Mouse (Mus musculus): ENCODE measurements around the gene Rap2a. TPM values are rescaled to one million over a fixed set of nuclear protein-coding genes. Genes with fewer than 3 reads are reported as not detected.

The Rap2a gene
- polyA plus RNA-seq, 1 experiment from 2014 or later = 11.1 TPM

DNA sequence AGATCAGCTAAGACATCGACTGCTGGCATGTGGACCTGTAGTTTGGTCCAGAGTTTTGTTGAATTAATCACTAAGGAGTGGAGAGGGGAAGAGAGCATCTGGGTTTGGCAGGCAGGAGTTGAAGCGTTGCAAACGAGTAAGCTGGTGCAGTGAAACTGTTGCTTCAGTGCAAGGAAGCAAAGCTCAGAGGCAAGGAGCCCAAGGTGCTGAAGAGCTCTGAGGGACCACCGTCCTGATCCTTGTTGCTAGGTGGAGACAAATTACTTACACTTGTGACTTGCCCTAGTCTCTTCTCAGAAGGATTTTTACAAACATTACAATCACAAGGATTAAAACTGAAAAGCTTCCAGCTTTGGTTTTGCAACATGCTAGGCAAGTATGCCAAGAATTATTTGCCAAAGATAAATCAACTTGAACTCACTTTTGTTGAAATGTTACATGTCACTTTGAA, 36.6 kb downstream of the Rap2a start:
- Histone ChIP-seq H3K4me1 (replicated peaks) (no peaks in the 10 kb centered on the region), H3K27ac (no peak overlapping the region)
- no peak for ATAC-seq (replicated peaks; ENCODE audit: insufficient number of reproducible peaks, insufficient read depth, low FRiP score, low read depth)

GRCm38 (mm10) chr14:120515376-120515775, 37.1 kb downstream of the Rap2a start:
- H3K4me1 ChIP-seq (replicated peaks) = no peaks in the 10 kb centered on the region
- H3K4me2 ChIP-seq = no peak overlapping the region
- no peak overlapping the region for H3K9ac ChIP-seq
- no peaks in the 10 kb centered on the region for H3K36me3 ChIP-seq
- WGBS = 81% methylated on average over 1 of the region's 1 CpGs
- ATAC-seq (replicated peaks; ENCODE audit: insufficient number of reproducible peaks, insufficient read depth, low FRiP score, low read depth) = no peak
- no peaks in the 10 kb centered on the region for H3K9me3 ChIP-seq (replicated peaks)
- H3K27ac ChIP-seq = no peak overlapping the region
- H3K4me3 ChIP-seq = no peak overlapping the region
- no peaks in the 10 kb centered on the region for H3K27me3 ChIP-seq

More for the DNA sequence above, 36.6 kb downstream of the Rap2a start:
- WGBS = 52% methylated on average over 4 of the region's 4 CpGs
- H3K9ac ChIP-seq = no peak overlapping the region
- H3K36me3 ChIP-seq = no peaks in the 10 kb centered on the region
- H3K4me3 ChIP-seq = no peak overlapping the region
- no peak overlapping the region for H3K4me2 ChIP-seq
- no peaks in the 10 kb centered on the region for H3K9me3 ChIP-seq (replicated peaks)
- no peaks in the 10 kb centered on the region for H3K27me3 ChIP-seq

DNA sequence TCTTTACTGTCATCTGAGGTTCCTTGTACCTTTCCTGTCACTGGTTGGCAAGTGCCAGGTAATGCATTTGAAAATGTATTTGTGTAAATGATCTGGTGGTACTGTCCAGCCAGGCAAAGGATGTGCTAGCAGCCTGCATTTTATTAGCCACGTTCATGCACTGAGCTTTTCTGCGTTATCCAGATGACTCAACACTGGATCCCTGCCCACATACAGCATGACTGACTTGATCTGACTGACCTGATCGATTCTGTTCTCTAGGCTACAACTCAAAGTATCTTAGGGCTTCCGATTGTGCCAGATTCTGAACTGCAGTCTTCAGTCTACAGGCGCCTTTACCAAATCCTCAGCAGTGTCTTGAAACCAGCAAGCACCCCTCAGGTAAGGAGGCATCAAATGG, 40.5 kb downstream of the Rap2a start:
- Histone ChIP-seq H3K9ac (no peak overlapping the region), H3K9me3 (replicated peaks) (no peaks in the 10 kb centered on the region)
- no peak for ATAC-seq (replicated peaks; ENCODE audit: insufficient number of reproducible peaks, insufficient read depth, low FRiP score, low read depth)

DNA sequence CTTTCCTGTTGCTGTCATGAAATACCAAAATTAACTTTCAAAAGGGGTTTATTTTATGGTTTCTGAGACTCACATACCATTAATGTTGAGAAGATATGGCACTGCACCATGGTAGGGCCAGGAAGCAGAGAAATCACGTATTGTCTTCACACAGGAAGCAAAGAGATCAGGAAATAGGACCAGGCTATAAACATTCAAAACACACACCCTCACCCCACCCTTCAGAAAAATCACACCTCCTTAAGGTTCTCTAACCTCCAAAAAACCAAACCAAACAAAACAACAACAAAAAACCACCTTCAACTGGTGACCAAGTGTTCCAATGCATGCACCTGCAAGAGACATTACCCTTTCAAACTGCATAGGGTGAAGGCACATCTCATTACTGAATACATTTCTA, 41.7 kb downstream of the Rap2a start:
- Histone ChIP-seq H3K27me3 (no peaks in the 10 kb centered on the region), H3K9me3 (replicated peaks) (no peaks in the 10 kb centered on the region), H3K9ac (no peak overlapping the region), H3K4me1 (replicated peaks) (no peaks in the 10 kb centered on the region), H3K27ac (no peak overlapping the region), H3K4me2 (no peak overlapping the region), H3K4me3 (no peak overlapping the region), H3K36me3 (no peaks in the 10 kb centered on the region)
- ATAC-seq (replicated peaks; ENCODE audit: insufficient number of reproducible peaks, insufficient read depth, low FRiP score, low read depth) = no peak
- 67% methylated on average over 1 of the region's 1 CpGs for WGBS

More for the DNA sequence above, 40.5 kb downstream of the Rap2a start:
- no peak overlapping the region for H3K4me2 ChIP-seq
- H3K36me3 ChIP-seq = no peaks in the 10 kb centered on the region
- no peaks in the 10 kb centered on the region for H3K4me1 ChIP-seq (replicated peaks)
- no peaks in the 10 kb centered on the region for H3K27me3 ChIP-seq
- H3K4me3 ChIP-seq = no peak overlapping the region
- WGBS = 82% methylated on average over 5 of the region's 5 CpGs
- H3K27ac ChIP-seq = no peak overlapping the region

GRCm38 (mm10) chr14:120520843-120521242, 42.6 kb downstream of the Rap2a start:
- no peak for ATAC-seq (replicated peaks; ENCODE audit: insufficient number of reproducible peaks, insufficient read depth, low FRiP score, low read depth)

DNA sequence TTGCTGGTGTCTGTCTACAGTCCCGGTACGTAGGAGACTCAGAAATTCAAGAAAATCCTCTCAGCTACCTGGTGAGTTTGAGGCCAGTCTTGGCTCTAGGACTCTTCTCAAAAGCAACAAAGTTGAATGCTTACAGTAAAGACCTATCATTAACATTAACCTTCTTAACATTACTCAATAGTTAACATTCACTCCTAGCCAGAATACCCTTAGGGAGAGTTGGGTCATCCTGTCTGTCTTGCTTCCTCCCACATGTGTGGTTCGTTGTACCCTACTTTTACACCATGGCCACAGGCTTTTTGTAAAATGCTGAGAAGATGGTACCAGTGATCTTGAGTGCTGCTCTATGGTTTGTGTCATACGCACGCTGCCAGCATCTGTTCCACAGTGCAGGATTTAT, 45.1 kb downstream of the Rap2a start:
- 91% methylated on average over 5 of the region's 5 CpGs for WGBS
- Histone ChIP-seq H3K27me3 (no peaks in the 10 kb centered on the region), H3K4me2 (no peak overlapping the region), H3K36me3 (no peaks in the 10 kb centered on the region), H3K4me3 (no peak overlapping the region), H3K27ac (no peak overlapping the region), H3K9ac (no peak overlapping the region), H3K4me1 (replicated peaks) (no peaks in the 10 kb centered on the region), H3K9me3 (replicated peaks) (no peaks in the 10 kb centered on the region)
- ATAC-seq (replicated peaks; ENCODE audit: insufficient number of reproducible peaks, insufficient read depth, low FRiP score, low read depth) = no peak

More at GRCm38 (mm10) chr14:120520843-120521242, 42.6 kb downstream of the Rap2a start:
- Histone ChIP-seq H3K27ac (no peak overlapping the region), H3K9me3 (replicated peaks) (no peaks in the 10 kb centered on the region), H3K4me3 (no peak overlapping the region), H3K4me2 (no peak overlapping the region), H3K36me3 (no peaks in the 10 kb centered on the region), H3K4me1 (replicated peaks) (no peaks in the 10 kb centered on the region), H3K27me3 (no peaks in the 10 kb centered on the region), H3K9ac (no peak overlapping the region)
- 42% methylated on average over 3 of the region's 3 CpGs for WGBS

- WGBS = 64% methylated on average over 2 of the region's 2 CpGs
- no peaks in the 10 kb centered on the region for H3K27me3 ChIP-seq
- no peak overlapping the region for H3K4me2 ChIP-seq
- no peaks in the 10 kb centered on the region for H3K4me1 ChIP-seq (replicated peaks)
- H3K36me3 ChIP-seq = no peaks in the 10 kb centered on the region
- H3K9ac ChIP-seq = no peak overlapping the region
- H3K27ac ChIP-seq = no peak overlapping the region
- H3K9me3 ChIP-seq (replicated peaks) = no peaks in the 10 kb centered on the region
- H3K4me3 ChIP-seq = no peak overlapping the region
- ATAC-seq (replicated peaks; ENCODE audit: insufficient number of reproducible peaks, insufficient read depth, low FRiP score, low read depth) = no peak
Measured at GRCm38 (mm10) chr14:120525644-120526043, 47.4 kb downstream of the Rap2a start.

DNA sequence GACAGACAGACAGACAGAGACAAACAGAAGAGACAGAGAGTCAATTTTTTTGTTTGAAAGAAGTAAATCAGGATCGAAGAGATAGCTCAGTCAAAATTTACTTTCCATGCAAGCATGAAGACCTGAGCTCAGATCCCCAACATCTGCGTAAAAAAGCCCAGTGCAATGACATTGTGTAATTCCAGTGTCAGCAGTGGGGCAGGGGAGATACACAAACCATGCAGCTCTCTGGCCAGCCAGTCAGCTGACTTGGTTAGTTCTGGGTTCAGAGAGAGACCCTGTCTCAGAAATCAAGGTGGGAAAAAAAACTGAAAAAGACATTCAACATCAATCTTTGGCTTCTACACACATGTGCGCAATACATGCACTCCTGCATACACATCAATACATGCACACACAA, 55.1 kb downstream of the Rap2a start:
- no peak for ATAC-seq (replicated peaks; ENCODE audit: insufficient number of reproducible peaks, insufficient read depth, low FRiP score, low read depth)
- Histone ChIP-seq H3K4me1 (replicated peaks) (peaks cover 16% of the 10 kb centered on the region), H3K9ac (no peak overlapping the region), H3K9me3 (replicated peaks) (no peaks in the 10 kb centered on the region), H3K4me3 (no peak overlapping the region), H3K27ac (no peak overlapping the region), H3K4me2 (no peak overlapping the region), H3K27me3 (no peaks in the 10 kb centered on the region), H3K36me3 (no peaks in the 10 kb centered on the region)
- 95% methylated on average over 3 of the region's 3 CpGs for WGBS

DNA sequence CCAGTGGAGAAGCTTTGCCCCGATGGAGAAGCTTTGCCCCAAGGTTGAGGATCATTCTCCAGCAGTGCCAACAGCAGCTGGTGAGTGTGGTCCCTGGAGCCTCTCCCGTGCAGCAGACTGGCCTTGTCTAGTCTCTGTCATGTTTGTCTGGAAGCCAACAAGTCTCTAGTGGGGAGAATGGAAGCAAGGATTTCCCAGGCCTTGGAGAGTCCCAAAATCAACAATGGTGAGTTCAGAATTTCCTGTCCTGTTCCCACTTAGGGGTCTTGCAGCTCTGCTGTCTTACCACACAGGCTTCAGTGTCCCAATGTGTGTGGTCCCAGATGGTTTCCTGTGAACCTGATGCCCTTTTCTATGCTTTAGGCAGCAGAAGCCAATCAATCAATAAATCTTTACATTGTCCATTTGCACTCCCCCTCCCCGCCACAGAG, 56.6 kb downstream of the Rap2a start:
- no peaks in the 10 kb centered on the region for H3K27me3 ChIP-seq
- H3K4me3 ChIP-seq = no peak overlapping the region
- no peak overlapping the region for H3K27ac ChIP-seq
- H3K4me2 ChIP-seq = no peak overlapping the region
- no peaks in the 10 kb centered on the region for H3K36me3 ChIP-seq
- H3K4me1 ChIP-seq (replicated peaks) = peaks cover 19% of the 10 kb centered on the region
- 48% methylated on average over 3 of the region's 3 CpGs for WGBS
- H3K9ac ChIP-seq = no peak overlapping the region
- no peaks in the 10 kb centered on the region for H3K9me3 ChIP-seq (replicated peaks)
- no peak for ATAC-seq (replicated peaks; ENCODE audit: insufficient number of reproducible peaks, insufficient read depth, low FRiP score, low read depth)

GRCm38 (mm10) chr14:120535446-120535845, 57.2 kb downstream of the Rap2a start:
- 62% methylated on average over 4 of the region's 4 CpGs for WGBS
- H3K4me1 ChIP-seq (replicated peaks) = peaks cover 19% of the 10 kb centered on the region
- no peaks in the 10 kb centered on the region for H3K27me3 ChIP-seq
- H3K9me3 ChIP-seq (replicated peaks) = no peaks in the 10 kb centered on the region
- no peaks in the 10 kb centered on the region for H3K36me3 ChIP-seq
- no peak; the same call in 1 of the 2 replicates for ATAC-seq (replicated peaks; ENCODE audit: insufficient number of reproducible peaks, insufficient read depth, low FRiP score, low read depth)
- no peak overlapping the region for H3K9ac ChIP-seq
- H3K27ac ChIP-seq = no peak overlapping the region
- H3K4me3 ChIP-seq = no peak overlapping the region
- H3K4me2 ChIP-seq = no peak overlapping the region

- WGBS = 67% methylated on average over 3 of the region's 3 CpGs
- no peaks in the 10 kb centered on the region for H3K27me3 ChIP-seq
- peaks cover 19% of the 10 kb centered on the region for H3K4me1 ChIP-seq (replicated peaks)
- ATAC-seq (replicated peaks; ENCODE audit: insufficient number of reproducible peaks, insufficient read depth, low FRiP score, low read depth) = no peak
- H3K36me3 ChIP-seq = no peaks in the 10 kb centered on the region
- H3K4me3 ChIP-seq = no peak overlapping the region
- H3K27ac ChIP-seq = no peak overlapping the region
- no peak overlapping the region for H3K9ac ChIP-seq
- H3K9me3 ChIP-seq (replicated peaks) = no peaks in the 10 kb centered on the region
- H3K4me2 ChIP-seq = no peak overlapping the region
Measured at GRCm38 (mm10) chr14:120535924-120536323, 57.7 kb downstream of the Rap2a start.

- no peaks in the 10 kb centered on the region for H3K9me3 ChIP-seq (replicated peaks)
- 80% methylated on average over 2 of the region's 2 CpGs for WGBS
- H3K9ac ChIP-seq = no peak overlapping the region
- no peak overlapping the region for H3K4me2 ChIP-seq
- ATAC-seq (replicated peaks; ENCODE audit: insufficient number of reproducible peaks, insufficient read depth, low FRiP score, low read depth) = no peak
- H3K4me1 ChIP-seq (replicated peaks) = peaks cover 4% of the 10 kb centered on the region; the same call in 1 of the 2 replicates
- H3K4me3 ChIP-seq = no peak overlapping the region
- H3K27ac ChIP-seq = no peak overlapping the region
- no peaks in the 10 kb centered on the region for H3K36me3 ChIP-seq
- no peaks in the 10 kb centered on the region for H3K27me3 ChIP-seq
Measured at GRCm38 (mm10) chr14:120539128-120539527, 60.9 kb downstream of the Rap2a start.
